Mouse (Mus musculus) cerebellum, adult 2 months (tissue): Measurements from ENCODE around the gene Cdk5rap3. TPM values are rescaled to one million over a fixed set of nuclear protein-coding genes. Genes with fewer than 3 reads are reported as not detected.

Source experiments
- DNase-seq, 2 experiments: peaks; one replicate each; pipeline ENCODE4 v3.0.0; 2021
- H3K27ac ChIP-seq: fragments of 200-500 bp; 2 replicates; pipeline ENCODE4 v1.5.1; 2012; ENCODE audit warnings: low read length, control low read depth, inconsistent platforms; ENCODE audit not compliant: insufficient read depth
- H3K27me3 ChIP-seq: fragments of 200-500 bp; 2 replicates; pipeline ENCODE4 v1.6.1; 2012; ENCODE audit warnings: inconsistent platforms, mild to moderate bottlenecking, low read length, moderate library complexity; ENCODE audit not compliant: control insufficient read depth, insufficient read depth
- H3K4me1 ChIP-seq: fragments of 200-500 bp; 2 replicates; pipeline ENCODE4 v1.6.1; 2011; ENCODE audit warnings: low read length; ENCODE audit not compliant: control insufficient read depth, insufficient read depth
- H3K4me3 ChIP-seq: fragments of 200-500 bp; replicated peaks from 2 replicates; pipeline ENCODE3; 2011; ENCODE audit warnings: mild to moderate bottlenecking, low read depth, low read length, control low read depth; ENCODE audit not compliant: insufficient read depth
- CTCF ChIP-seq: fragments of 200-500 bp; IDR thresholded peaks from 2 replicates; pipeline ENCODE4 v1.5.1; 2011; ENCODE audit warnings: low read depth, mild to moderate bottlenecking, control low read depth, low read length, moderate library complexity, borderline replicate concordance; ENCODE audit not compliant: insufficient read depth
- POLR2A ChIP-seq: fragments of 200-500 bp; IDR thresholded peaks from 2 replicates; pipeline ENCODE4 v1.6.1; 2011; ENCODE audit warnings: low read length, control low read depth, borderline replicate concordance; ENCODE audit not compliant: insufficient read depth
- WGBS: fragments of 180-500 bp; shearing (Covaris S2); methylation state at CpG from one replicate; pipeline ENCODE4 v1.1.7; 2018; 5-methylcytosine and 5-hydroxymethylcytosine counted together
- polyA plus RNA-seq: library from polyadenylated mRNA; depleted of rRNA; stranded (reverse); fragments of >200 nt; gene quantifications from 2 replicates; pipeline ENCODE4 v1.2.3, GENCODE M21; 2012

The Cdk5rap3 gene
- polyA plus RNA-seq, 1 experiment = 40.7 TPM

DNA sequence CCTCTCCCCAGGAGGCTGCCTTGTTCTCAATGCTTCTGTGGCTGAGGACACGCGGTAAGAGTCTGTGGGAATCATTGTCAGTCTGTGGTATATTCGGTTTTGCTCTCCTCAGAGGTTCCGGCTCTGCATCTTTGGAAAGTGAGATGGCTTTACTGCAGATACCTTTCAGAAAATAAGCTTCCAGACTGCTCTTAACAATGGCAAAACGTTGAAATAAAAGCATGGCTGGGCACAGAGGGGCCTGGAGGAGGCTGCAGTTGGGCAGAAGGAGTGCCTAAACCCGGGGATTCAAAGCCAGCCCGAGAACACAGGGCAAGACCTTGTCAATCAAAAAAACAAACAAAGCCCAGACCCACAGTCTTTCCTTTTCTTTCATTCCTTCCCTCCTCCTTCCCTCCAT, 36.9 kb downstream of the Cdk5rap3 start:
- no peaks in the 10 kb centered on the region; the same call in 1 of the 2 replicates for H3K4me1 ChIP-seq
- TF ChIP-seq POLR2A (no peak), CTCF (no peak)
- H3K4me3 ChIP-seq = no peak overlapping the region
- H3K27ac ChIP-seq = no peak overlapping the region
- no peak for DNase-seq
- H3K27me3 ChIP-seq = no peaks in the 10 kb centered on the region
- 55% methylated on average over 7 of the region's 7 CpGs for WGBS

GRCm38 (mm10) chr11:96878715-96879114, 37.6 kb downstream of the Cdk5rap3 start:
- Histone ChIP-seq H3K27ac (no peak overlapping the region), H3K4me1 (no peaks in the 10 kb centered on the region; the same call in 1 of the 2 replicates), H3K4me3 (no peak overlapping the region), H3K27me3 (no peaks in the 10 kb centered on the region)
- no peak for DNase-seq
- TF ChIP-seq CTCF (no peak), POLR2A (no peak)
- 86% methylated on average over 3 of the region's 3 CpGs for WGBS

DNA sequence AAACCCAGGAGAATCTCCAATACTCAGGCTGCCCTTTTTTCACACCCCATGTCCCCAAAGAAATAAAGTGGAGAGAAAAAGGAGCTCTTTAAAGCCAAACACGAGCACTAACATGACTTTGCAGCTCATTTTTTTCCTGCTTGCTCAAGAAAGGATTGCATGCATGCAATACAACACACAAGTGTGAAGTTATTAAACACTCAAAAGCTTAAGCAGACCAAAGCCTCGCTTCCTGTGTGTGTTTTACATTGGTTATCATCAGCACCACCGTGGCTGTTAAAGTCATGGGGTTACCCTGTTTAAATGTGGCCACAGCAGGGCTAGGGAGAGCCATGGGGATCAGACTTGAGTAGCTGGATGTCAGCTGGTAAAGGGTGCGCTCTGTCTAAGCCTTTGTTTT, 39.2 kb downstream of the Cdk5rap3 start:
- TF ChIP-seq POLR2A (no peak), CTCF (no peak)
- Histone ChIP-seq H3K4me3 (no peak overlapping the region), H3K4me1 (no peaks in the 10 kb centered on the region; the same call in 1 of the 2 replicates), H3K27me3 (no peaks in the 10 kb centered on the region), H3K27ac (no peak overlapping the region)
- no peak for DNase-seq
- WGBS = 80% methylated on average over 4 of the region's 4 CpGs

GRCm38 (mm10) chr11:96876300-96877040, 39.8 kb downstream of the Cdk5rap3 start:
- no peaks in the 10 kb centered on the region; the same call in 1 of the 2 replicates for H3K4me1 ChIP-seq
- no peak overlapping the region for H3K27ac ChIP-seq
- no peak for DNase-seq
- no peak overlapping the region for H3K4me3 ChIP-seq
- WGBS = 64% methylated on average over 13 of the region's 13 CpGs
- no peaks in the 10 kb centered on the region for H3K27me3 ChIP-seq
- TF ChIP-seq CTCF (no peak), POLR2A (no peak)

GRCm38 (mm10) chr11:96875745-96876144, 40.6 kb downstream of the Cdk5rap3 start:
- H3K4me1 ChIP-seq = no peaks in the 10 kb centered on the region; the same call in 1 of the 2 replicates
- no peak overlapping the region for H3K27ac ChIP-seq
- under 1% methylated on average over 35 of the region's 35 CpGs for whole genome bisulfite sequencing
- no peaks in the 10 kb centered on the region for H3K27me3 ChIP-seq
- H3K4me3 ChIP-seq = peak overlapping the region; percentile 50
- DNase-seq = peak; percentile 67 to 72
- TF ChIP-seq CTCF (no peak), POLR2A (no peak)

DNA sequence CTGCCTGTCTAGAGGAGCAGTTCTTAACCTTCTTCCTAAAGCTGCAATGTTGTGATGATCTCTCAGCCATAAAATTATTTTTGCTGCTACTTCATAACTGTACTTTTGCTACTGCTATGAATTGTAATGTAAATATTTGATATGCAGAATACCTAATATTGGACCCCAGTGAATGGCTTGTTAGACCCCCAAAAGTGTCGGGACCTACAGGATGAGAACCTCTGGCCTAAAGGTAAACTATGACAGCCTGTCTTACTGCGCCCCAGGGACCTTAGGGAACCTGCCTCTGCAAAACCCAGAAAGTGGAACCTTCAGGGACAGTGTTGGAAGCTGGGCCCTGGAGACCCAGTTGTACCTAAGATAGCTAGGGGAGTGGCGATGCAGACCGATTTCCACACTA, 41.0 kb downstream of the Cdk5rap3 start:
- H3K27me3 ChIP-seq = no peaks in the 10 kb centered on the region
- H3K27ac ChIP-seq = no peak overlapping the region
- TF ChIP-seq POLR2A = no peak
- no peak for TF ChIP-seq CTCF
- peak overlapping the region; percentile 50 for H3K4me3 ChIP-seq
- 38% methylated on average over 4 of the region's 4 CpGs for WGBS
- no peak for DNase-seq
- no peaks in the 10 kb centered on the region; the same call in 1 of the 2 replicates for H3K4me1 ChIP-seq

DNA sequence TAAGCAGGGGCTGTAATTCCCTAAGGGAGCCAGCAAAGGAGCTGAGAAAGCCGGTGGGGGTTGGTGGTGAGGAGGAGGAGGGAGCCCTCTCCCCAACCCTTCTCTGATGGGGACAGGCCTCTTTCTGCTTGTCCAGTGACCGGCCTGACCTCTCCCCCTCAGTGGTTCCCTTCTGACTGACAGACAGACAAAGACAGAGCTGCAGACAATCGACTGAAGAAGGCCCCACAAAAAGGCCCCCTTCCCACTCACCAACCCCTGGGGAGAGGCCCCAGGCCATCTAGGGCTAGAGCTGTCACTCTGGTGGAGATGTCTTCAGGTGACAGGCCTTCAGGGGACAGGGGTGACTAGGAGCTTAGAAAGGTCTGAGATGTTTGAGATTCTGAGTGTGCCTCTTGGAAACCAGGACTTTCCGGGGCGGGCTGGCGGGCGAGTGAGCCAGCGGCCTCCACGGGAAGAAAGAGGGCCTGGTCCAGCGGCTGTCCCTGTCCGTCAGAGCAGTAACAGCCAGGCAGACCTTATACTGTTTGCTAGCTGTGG, 42.6 kb downstream of the Cdk5rap3 start:
- H3K27me3 ChIP-seq = no peaks in the 10 kb centered on the region
- H3K27ac ChIP-seq = no peak overlapping the region
- 61% methylated on average over 11 of the region's 11 CpGs for WGBS
- TF ChIP-seq CTCF = no peak
- no peak for TF ChIP-seq POLR2A
- DNase-seq = no peak
- H3K4me3 ChIP-seq = no peak overlapping the region
- H3K4me1 ChIP-seq = no peaks in the 10 kb centered on the region; the same call in 1 of the 2 replicates

- Histone ChIP-seq H3K27me3 (no peaks in the 10 kb centered on the region), H3K4me1 (no peaks in the 10 kb centered on the region; the same call in 1 of the 2 replicates), H3K27ac (no peak overlapping the region), H3K4me3 (no peak overlapping the region)
- WGBS = 44% methylated on average over 24 of the region's 24 CpGs
- DNase-seq = no peak
- TF ChIP-seq POLR2A (no peak), CTCF (no peak)
These were observed 43.6 kb downstream of the Cdk5rap3 start for GRCm38 (mm10) chr11:96872441-96873379.
